Mouse (Mus musculus): Measurements from ENCODE around the gene Slc44a1. TPM values are rescaled to one million over a fixed set of nuclear protein-coding genes. Genes with fewer than 3 reads are reported as not detected.
A peak's percentile ranks its signal among the peaks of the same experiment; 100 is the strongest.

Slc44a1 gene
- total RNA-seq, 2 experiments from 2014 or later, result 75.7 to 84.1 TPM

GRCm38 (mm10) chr4:53525994-53526393, 85.8 kb downstream of the Slc44a1 start:
- DNase-seq (ENCODE audit: low spot score in 2 of 2), result no peak

GRCm38 (mm10) chr4:53526446-53526845, 86.2 kb downstream of the Slc44a1 start:
- DNase-seq (ENCODE audit: low spot score in 2 of 2), result no peak

- no peak for DNase-seq (ENCODE audit: low spot score in 2 of 2)
These were observed 95.6 kb downstream of the Slc44a1 start for GRCm38 (mm10) chr4:53535795-53536194.

DNA sequence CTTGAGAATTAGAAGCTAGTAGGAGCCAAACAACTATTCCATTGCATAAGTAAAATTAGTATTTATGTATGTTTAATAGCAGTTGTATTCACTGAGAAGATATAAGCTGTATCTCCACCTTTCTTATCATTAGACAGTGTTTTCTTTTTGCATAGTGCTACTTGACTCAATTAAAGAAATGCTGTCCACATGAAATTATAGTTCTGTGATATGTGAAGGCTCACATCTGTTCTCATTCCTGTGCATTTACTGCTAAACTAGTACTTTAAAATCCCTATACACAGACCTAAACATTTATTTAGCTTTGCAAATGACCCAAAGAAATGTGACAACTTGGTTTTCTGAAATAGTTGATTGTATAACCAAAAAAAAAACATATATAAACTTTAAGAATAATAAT, 96.9 kb downstream of the Slc44a1 start:
- no peak for DNase-seq (ENCODE audit: low spot score in 2 of 2)

GRCm38 (mm10) chr4:53537539-53537938, 97.3 kb downstream of the Slc44a1 start:
- DNase-seq (ENCODE audit: low spot score in 2 of 2), result no peak

DNA sequence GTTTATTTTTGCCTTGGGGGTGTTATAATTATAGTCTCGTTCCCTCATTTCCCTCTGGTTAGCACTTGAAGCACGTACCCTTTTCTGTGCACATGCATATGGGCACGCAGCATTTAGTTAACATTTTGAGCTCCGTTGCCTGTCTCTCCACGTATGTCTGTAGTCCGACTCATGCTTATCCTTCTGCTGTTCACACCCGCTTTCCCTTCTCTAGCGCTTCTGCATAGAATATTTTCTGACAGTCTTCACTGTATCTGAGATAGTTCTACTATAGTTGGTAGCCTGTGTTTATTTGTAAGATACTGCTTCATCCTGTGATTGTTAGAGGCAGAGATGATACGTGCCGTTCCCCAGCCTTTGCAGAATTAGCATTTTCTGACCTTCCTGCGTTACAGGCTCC, 98.4 kb downstream of the Slc44a1 start:
- peak; percentile 30 to 72 for DNase-seq (ENCODE audit: low spot score in 2 of 2)

DNA sequence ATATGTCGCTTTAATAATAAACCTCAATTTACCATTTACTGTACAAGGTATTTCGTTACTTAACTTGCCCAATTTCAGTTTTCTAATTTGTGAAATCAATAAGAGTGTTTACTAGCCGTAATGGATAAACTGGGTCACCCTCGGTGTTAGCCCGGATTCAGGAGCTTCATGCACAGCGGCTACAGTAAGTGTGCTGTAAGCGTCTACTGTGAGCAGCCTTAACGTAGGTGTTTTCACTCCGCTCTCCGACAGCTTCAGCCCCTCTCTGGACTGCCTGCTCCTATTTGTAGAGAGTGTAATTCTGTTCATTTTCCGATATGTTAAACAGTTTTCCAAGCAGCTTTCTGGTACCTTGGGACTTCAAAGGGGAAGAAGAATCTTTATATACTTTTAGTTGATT, 99.7 kb downstream of the Slc44a1 start:
- DNase-seq (ENCODE audit: low spot score in 2 of 2), result peak in 1 of 2 experiments; percentile 54

- no peak for DNase-seq (ENCODE audit: low spot score in 2 of 2)
These were observed 103.2 kb downstream of the Slc44a1 start for GRCm38 (mm10) chr4:53543421-53543820.

GRCm38 (mm10) chr4:53544889-53545288, 104.7 kb downstream of the Slc44a1 start:
- DNase-seq (ENCODE audit: low spot score in 2 of 2), result no peak

DNA sequence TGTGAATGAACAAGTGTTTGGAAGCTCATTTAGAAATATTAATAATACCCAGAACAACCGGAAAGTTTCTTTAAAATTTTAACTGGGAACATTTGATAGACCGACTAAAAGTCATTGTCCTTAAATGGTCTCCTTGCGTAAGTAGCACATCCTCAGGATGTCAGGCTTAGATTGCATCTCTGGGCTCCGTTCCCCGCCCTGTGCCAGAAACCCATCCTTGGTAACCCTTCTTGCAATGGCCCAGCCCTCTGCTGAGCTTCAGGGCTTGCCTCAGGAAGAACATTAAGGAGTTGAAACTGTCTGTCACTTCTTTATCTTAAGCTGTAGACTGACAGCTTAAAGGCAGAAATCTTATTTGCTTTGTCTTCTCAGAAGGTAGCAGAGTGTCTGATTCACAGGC, 107.2 kb downstream of the Slc44a1 start:
- no peak for DNase-seq (ENCODE audit: low spot score in 2 of 2)

GRCm38 (mm10) chr4:53549375-53549774, 109.2 kb downstream of the Slc44a1 start:
- DNase-seq (ENCODE audit: low spot score in 2 of 2), result no peak

- DNase-seq (ENCODE audit: low spot score in 2 of 2), result peak in 1 of 2 experiments; percentile 38
These were observed 124.4 kb downstream of the Slc44a1 start for GRCm38 (mm10) chr4:53564618-53565017.

- DNase-seq (ENCODE audit: low spot score in 2 of 2), result no peak
These were observed 126.9 kb downstream of the Slc44a1 start for GRCm38 (mm10) chr4:53567065-53567464.

DNA sequence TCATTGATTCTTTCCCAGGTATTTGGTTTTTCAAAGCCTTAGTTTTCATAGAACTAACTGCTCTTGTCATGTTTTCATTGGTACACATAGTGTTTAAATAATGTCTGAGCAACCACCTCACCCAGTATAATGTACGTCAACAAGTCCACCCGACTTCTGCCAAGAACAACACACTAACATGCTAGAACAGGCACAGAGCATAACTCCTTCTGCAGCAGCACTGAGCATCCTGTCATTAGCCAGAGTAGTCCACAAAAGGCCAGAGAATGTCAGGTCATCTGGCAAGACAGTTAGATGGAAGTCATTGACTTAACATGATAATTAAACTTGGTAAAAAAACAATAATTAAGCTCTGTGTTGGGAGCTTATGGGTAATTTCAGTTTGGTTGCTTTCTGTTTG, 135.3 kb downstream of the Slc44a1 start:
- no peak for DNase-seq (ENCODE audit: low spot score in 2 of 2)

DNA sequence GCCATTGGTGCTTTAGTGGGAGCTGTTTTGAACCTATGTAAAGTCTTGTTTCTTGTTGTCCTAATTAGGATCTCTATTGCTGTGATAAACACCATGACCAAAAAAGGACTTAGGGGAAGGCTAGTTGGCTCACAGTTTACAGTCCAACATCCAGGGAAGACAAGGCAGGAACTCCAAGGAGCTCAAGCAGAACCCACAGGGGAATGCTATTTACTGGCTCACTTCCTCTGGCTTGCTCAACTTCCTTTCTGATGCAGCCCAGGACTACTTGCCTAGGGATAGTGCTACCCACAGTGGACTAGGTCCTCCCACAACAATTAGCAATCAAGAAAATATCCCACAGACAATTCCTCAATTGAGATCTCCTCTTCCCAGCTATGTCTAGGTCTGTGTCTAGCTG, 147.5 kb downstream of the Slc44a1 start:
- DNase-seq (ENCODE audit: low spot score in 2 of 2), result no peak

DNA sequence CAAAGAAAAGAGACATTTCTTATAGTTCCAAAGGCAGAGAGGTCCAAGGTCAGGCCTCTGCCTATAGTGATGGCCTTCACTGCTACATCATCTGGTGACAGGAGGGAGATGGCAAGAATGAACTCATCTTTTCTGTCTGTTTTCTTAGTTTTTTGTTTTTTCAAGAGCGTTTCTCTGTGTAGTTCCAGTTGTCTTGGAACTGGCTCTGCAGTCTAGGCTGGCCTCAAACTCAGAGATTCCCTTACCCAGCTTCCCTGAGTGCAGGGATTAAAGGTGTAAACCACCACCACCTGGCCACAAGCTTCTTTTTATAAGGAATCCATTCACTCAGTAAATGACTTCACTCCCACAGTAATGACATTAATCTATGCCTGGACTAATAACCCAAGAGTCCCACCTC, 148.7 kb downstream of the Slc44a1 start:
- no peak for DNase-seq (ENCODE audit: low spot score in 2 of 2)

GRCm38 (mm10) chr4:53589466-53589865, 149.3 kb downstream of the Slc44a1 start:
- no peak for DNase-seq (ENCODE audit: low spot score in 2 of 2)

DNA sequence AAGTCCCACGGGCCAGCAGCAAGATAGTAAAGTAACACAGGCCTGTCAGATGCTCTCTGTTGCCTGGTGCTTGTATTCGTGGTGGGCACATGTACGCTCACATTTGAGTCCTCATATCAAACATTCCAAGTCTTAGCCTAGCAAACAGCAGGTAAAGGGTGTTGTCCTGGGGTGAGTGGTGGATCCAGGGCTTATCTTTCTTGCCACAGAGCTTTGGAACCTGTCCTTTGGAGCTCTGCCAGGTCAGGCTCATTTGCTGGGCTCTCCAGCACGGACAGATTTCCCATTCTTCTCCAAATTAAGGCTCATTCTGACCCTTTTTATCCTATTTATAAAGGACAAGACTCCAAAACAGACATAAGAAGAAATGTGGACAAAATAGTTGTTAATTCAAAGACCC, 149.9 kb downstream of the Slc44a1 start:
- no peak for DNase-seq (ENCODE audit: low spot score in 2 of 2)

DNA sequence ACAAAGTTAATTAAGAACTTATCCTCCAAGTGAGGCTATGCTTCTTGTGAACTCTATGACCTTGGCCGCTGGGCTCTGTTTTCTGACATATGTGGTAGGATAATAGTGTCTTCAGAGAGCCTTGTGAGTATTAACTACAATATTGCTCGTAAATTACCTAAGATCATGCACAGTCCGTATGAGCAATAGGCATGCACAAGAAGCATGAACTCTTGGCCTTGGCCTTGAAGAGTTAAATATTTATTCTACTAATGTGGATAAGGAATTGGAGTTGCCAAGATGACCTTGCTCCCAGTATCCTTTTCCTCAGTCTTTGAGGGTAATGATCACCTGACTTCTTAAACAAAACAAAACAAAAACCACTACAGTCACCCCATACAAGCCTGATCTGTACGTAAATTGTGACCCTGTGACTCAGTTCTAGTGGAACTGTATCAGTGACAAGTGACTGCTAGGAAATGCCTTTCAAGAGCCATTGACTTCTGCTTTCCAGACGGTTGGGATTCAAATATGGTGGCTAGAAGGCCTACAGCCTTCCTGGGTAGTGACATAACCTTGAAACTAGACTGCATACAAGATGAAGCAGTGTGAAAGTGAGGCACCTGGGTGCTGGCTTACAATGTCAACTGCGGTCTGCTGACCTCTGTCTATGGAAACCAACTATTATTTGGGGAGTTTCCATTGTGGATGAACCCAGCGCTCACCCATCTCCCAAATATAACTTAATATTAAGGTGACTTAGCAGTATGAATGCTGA, 150.7 kb downstream of the Slc44a1 start:
- DNase-seq (ENCODE audit: low spot score in 2 of 2), result no peak

DNA sequence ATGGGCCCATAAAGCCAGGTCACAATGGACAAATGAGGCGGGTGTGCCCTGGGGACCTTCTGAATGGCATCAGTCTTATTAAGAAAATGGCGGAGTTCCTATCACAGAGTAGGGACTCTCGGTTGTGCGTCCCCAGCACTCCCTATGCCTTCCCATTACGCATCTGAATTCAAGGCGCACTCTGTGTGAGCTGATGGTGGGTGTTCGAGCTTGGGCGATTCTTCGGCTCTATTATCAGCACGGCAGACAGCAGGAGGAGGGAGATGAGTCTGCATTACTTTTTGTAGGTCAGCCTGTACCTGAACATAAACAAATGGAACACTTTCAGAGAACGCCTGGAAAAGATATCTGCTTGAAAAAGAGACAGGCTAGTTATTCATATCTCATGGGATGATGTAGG, 151.3 kb downstream of the Slc44a1 start:
- no peak for DNase-seq (ENCODE audit: low spot score in 2 of 2)

- DNase-seq (ENCODE audit: low spot score in 2 of 2), result peak in 1 of 2 experiments; percentile 29
These were observed 151.7 kb downstream of the Slc44a1 start for GRCm38 (mm10) chr4:53591941-53592340.

- no peak for DNase-seq (ENCODE audit: low spot score in 2 of 2)
These were observed 152.2 kb downstream of the Slc44a1 start for GRCm38 (mm10) chr4:53592386-53592785.

DNA sequence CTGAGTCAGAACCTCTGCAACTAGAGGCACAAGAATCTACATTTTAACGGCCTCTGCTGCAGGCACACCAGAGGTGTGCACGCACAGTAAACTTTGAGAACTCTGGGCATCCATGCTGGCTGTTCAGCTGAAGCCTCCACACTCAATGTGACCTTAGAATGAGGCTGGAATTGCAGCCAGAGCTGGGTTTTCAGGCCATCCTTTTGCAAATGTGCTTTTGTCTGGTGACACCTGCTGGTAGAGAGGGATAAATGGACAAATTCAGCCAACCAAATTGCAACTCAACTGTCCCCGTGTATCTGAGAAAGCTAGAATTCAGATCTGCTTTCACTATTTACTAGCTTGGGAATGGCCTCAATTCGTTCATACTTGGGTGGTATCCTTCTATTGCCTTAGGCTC, 154.0 kb downstream of the Slc44a1 start:
- DNase-seq (ENCODE audit: low spot score in 2 of 2), result peak; percentile 28 to 79

Data from layer of hippocampus, adult 18-20 months (tissue).